Mouse (Mus musculus) CH12.LX (cell line): Measurements from ENCODE around the gene Cog1. TPM values are rescaled to one million over a fixed set of nuclear protein-coding genes. Genes with fewer than 3 reads are reported as not detected.
A peak's percentile ranks its signal among the peaks of the same experiment; 100 is the strongest.

Experiments
- DNase-seq: peaks from one replicate; pipeline ENCODE4 v3.0.0-alpha.2; 2013; ENCODE audit errors: extremely low read depth
- H3K27ac ChIP-seq: 2 replicates; pipeline ENCODE4 v1.5.1; 2012; ENCODE audit warnings: low read depth, mild to moderate bottlenecking, control low read depth, moderate library complexity; ENCODE audit not compliant: insufficient read depth
- H3K27me3 ChIP-seq: replicated peaks from 2 replicates; pipeline ENCODE3; 2012; ENCODE audit warnings: inconsistent platforms
- H3K36me3 ChIP-seq, 2 experiments: replicated peaks in 1 of 2; 2 replicates each; pipeline versions ENCODE3 to v1.6.1; 2012; ENCODE audit warnings: inconsistent platforms in 1 of 2, low read length in 1 of 2, mild to moderate bottlenecking in 1 of 2, mixed read lengths in 1 of 2, moderate library complexity in 1 of 2; ENCODE audit not compliant: control insufficient read depth in 1 of 2, insufficient read depth in 1 of 2
- H3K4me1 ChIP-seq, 2 experiments: 2 replicates each; pipeline ENCODE4 v1.6.1; 2012; ENCODE audit warnings: inconsistent platforms in 1 of 2, moderate library complexity in 1 of 2; ENCODE audit not compliant: insufficient read depth in 2 of 2, control insufficient read depth in 1 of 2
- H3K4me2 ChIP-seq: 2 replicates; pipeline ENCODE4 v1.6.1; 2012; ENCODE audit warnings: low read depth, mild to moderate bottlenecking, control low read depth; ENCODE audit not compliant: poor library complexity, insufficient read depth, severe bottlenecking
- H3K4me3 ChIP-seq, 3 experiments: fragments of 150-350 bp in 1 of 3; sonication (generic) in 1 of 3; replicated peaks in 1 of 3; 2 replicates each; pipeline versions ENCODE3 to v1.5.1; 2011 to 2012; ENCODE audit warnings: low read depth in 2 of 3, low read length in 2 of 3, mild to moderate bottlenecking in 2 of 3, moderate library complexity in 2 of 3, control low read depth in 1 of 3, improper control_type of control experiment in 1 of 3, inconsistent platforms in 1 of 3, mixed read lengths in 1 of 3; ENCODE audit not compliant: poor library complexity in 1 of 3
- H3K79me2 ChIP-seq: replicated peaks from 2 replicates; pipeline ENCODE4 v1.6.1; 2012; ENCODE audit warnings: mild to moderate bottlenecking, moderate library complexity; ENCODE audit not compliant: control insufficient read depth, poor library complexity, insufficient read depth, severe bottlenecking; ENCODE audit errors: extremely low read depth
- H3K9ac ChIP-seq: 2 replicates; pipeline ENCODE4 v1.6.1; 2012; ENCODE audit warnings: low read depth, mild to moderate bottlenecking, control low read depth, moderate library complexity; ENCODE audit not compliant: insufficient read depth
- H3K9me3 ChIP-seq: replicated peaks from 2 replicates; pipeline ENCODE3; 2012; ENCODE audit warnings: low read length, inconsistent platforms, mixed read lengths
- BHLHE40 ChIP-seq: IDR thresholded peaks from 2 replicates; pipeline ENCODE4 v1.6.1; 2011; ENCODE audit warnings: mild to moderate bottlenecking, low read depth, low read length, improper control_type of control experiment
- CHD1 ChIP-seq: IDR thresholded peaks from 2 replicates; pipeline ENCODE4 v1.6.1; 2012; ENCODE audit warnings: low read depth, low read length, improper control_type of control experiment, inconsistent platforms
- CTCF ChIP-seq, 2 experiments: IDR thresholded peaks in 1 of 2; conservative IDR thresholded peaks in 1 of 2; 2 replicates each; pipeline ENCODE4 v1.5.1; 2011 to 2012; ENCODE audit warnings: low read depth in 2 of 2, low read length in 2 of 2, improper control_type of control experiment in 1 of 2, inconsistent platforms in 1 of 2, mild to moderate bottlenecking in 1 of 2, moderate library complexity in 1 of 2
- E2F4 ChIP-seq: IDR thresholded peaks from 2 replicates; pipeline ENCODE4 v1.6.1; 2011; ENCODE audit warnings: low read depth, low read length, improper control_type of control experiment; ENCODE audit not compliant: insufficient replicate concordance
- ETS1 ChIP-seq: conservative IDR thresholded peaks from 2 replicates; pipeline ENCODE4 v1.6.1; 2012; ENCODE audit warnings: low read depth, mild to moderate bottlenecking, inconsistent platforms, low read length, improper control_type of control experiment, moderate library complexity
- GABPA ChIP-seq: IDR thresholded peaks from 2 replicates; pipeline ENCODE4 v1.6.1; 2012; ENCODE audit warnings: low read depth, low read length, improper control_type of control experiment, inconsistent platforms; ENCODE audit not compliant: insufficient replicate concordance
- HCFC1 ChIP-seq: IDR thresholded peaks from 2 replicates; pipeline ENCODE4 v1.6.1; 2012; ENCODE audit warnings: low read depth, mild to moderate bottlenecking, inconsistent platforms, low read length, improper control_type of control experiment
- IRF4 ChIP-seq: IDR thresholded peaks from 2 replicates; pipeline ENCODE4 v1.6.1; 2014; ENCODE audit warnings: low read depth, mild to moderate bottlenecking, inconsistent platforms, low read length, improper control_type of control experiment
- JUN ChIP-seq: IDR thresholded peaks from 2 replicates; pipeline ENCODE4 v1.6.1; 2011; ENCODE audit warnings: low read depth, mild to moderate bottlenecking, low read length, improper control_type of control experiment, moderate library complexity; ENCODE audit not compliant: insufficient read depth
- JUND ChIP-seq: conservative IDR thresholded peaks from 2 replicates; pipeline ENCODE4 v1.6.1; 2011; ENCODE audit warnings: low read depth, low read length, improper control_type of control experiment
- MAFK ChIP-seq: IDR thresholded peaks from 2 replicates; pipeline ENCODE4 v1.6.1; 2011; ENCODE audit warnings: low read length, improper control_type of control experiment; ENCODE audit not compliant: insufficient replicate concordance
- MAZ ChIP-seq: IDR thresholded peaks from 2 replicates; pipeline ENCODE4 v1.6.1; 2012; ENCODE audit warnings: low read depth, mild to moderate bottlenecking, inconsistent platforms, low read length, improper control_type of control experiment, moderate library complexity
- MEF2A ChIP-seq: IDR thresholded peaks from 2 replicates; pipeline ENCODE4 v1.6.1; 2014; ENCODE audit warnings: low read depth, mild to moderate bottlenecking, inconsistent platforms, low read length, improper control_type of control experiment, borderline replicate concordance
- NELFE ChIP-seq: IDR thresholded peaks from 2 replicates; pipeline ENCODE4 v1.6.1; 2011; ENCODE audit warnings: low read depth, low read length, improper control_type of control experiment
- NRF1 ChIP-seq: IDR thresholded peaks from 2 replicates; pipeline ENCODE4 v1.6.1; 2014; ENCODE audit warnings: low read depth, mild to moderate bottlenecking, inconsistent platforms, low read length, improper control_type of control experiment, moderate library complexity
- POLR2A ChIP-seq: IDR thresholded peaks from 2 replicates; pipeline ENCODE4 v1.6.1; 2011; ENCODE audit warnings: low read depth, mild to moderate bottlenecking, improper control_type of control experiment, low read length
- RCOR1 ChIP-seq: conservative IDR thresholded peaks from 2 replicates; pipeline ENCODE4 v1.6.1; 2012; ENCODE audit warnings: low read depth, mild to moderate bottlenecking, inconsistent platforms, low read length, improper control_type of control experiment
- SIN3A ChIP-seq: IDR thresholded peaks from 2 replicates; pipeline ENCODE4 v1.6.1; 2012; ENCODE audit warnings: low read length, improper control_type of control experiment, inconsistent platforms
- SMC3 ChIP-seq: IDR thresholded peaks from 2 replicates; pipeline ENCODE4 v1.6.1; 2011; ENCODE audit warnings: low read depth, low read length, improper control_type of control experiment
- TCF12 ChIP-seq: IDR thresholded peaks from 2 replicates; pipeline ENCODE4 v1.6.1; 2014; ENCODE audit warnings: low read depth, mild to moderate bottlenecking, inconsistent platforms, low read length, improper control_type of control experiment
- UBTF ChIP-seq: IDR thresholded peaks from 2 replicates; pipeline ENCODE4 v1.6.1; 2012; ENCODE audit warnings: low read depth, mild to moderate bottlenecking, inconsistent platforms, low read length, improper control_type of control experiment, moderate library complexity
- ZKSCAN1 ChIP-seq: IDR thresholded peaks from 2 replicates; pipeline ENCODE4 v1.6.1; 2012; ENCODE audit warnings: low read depth, inconsistent platforms, low read length, improper control_type of control experiment, borderline replicate concordance
- ZMIZ1 ChIP-seq: IDR thresholded peaks from 2 replicates; pipeline ENCODE4 v1.6.1; 2012; ENCODE audit warnings: low read depth, mild to moderate bottlenecking, inconsistent platforms, low read length, improper control_type of control experiment
- ZNF384 ChIP-seq: IDR thresholded peaks from 2 replicates; pipeline ENCODE4 v1.6.1; 2012; ENCODE audit warnings: low read depth, low read length, improper control_type of control experiment, inconsistent platforms
- dilution Hi-C: fragments of 300-500 bp; cut with MboI; formaldehyde crosslinking; loops from 2 replicates; pipeline ENCODE4 v1.14.3; 2020; ENCODE audit warnings: low sequenced_read_pairs; ENCODE audit not compliant: extremely low pct_unique_long_range_greater_than_20kb, extremely low pct_ligation_motif_present
- in situ Hi-C: fragments of 300-500 bp; cut with MboI; formaldehyde crosslinking; loops from 3 replicates; pipeline ENCODE4 v1.14.3; 2019; ENCODE audit warnings: low sequenced_read_pairs, low pct_ligation_motif_present, low pct_unique_long_range_greater_than_20kb, mixed read lengths
- polyA plus RNA-seq: library from polyadenylated mRNA; unstranded; fragments of >175 nt; gene quantifications from 2 replicates; pipeline ENCODE4 v1.2.1, GENCODE M21; 2012; ENCODE audit warnings: low read depth; ENCODE audit not compliant: insufficient read length
- total RNA-seq, 2 experiments: library from RNA; depleted of rRNA; stranded (reverse); fragments of 300-350 nt in 1 of 2; fragments of >200 nt in 1 of 2; gene quantifications; 2 replicates each; pipeline ENCODE4 v1.2.3; 2012 to 2014

Cog1 gene
- total and polyA plus RNA-seq, 3 experiments, result 15.8 to 38.6 (median 28.2) TPM

DNA sequence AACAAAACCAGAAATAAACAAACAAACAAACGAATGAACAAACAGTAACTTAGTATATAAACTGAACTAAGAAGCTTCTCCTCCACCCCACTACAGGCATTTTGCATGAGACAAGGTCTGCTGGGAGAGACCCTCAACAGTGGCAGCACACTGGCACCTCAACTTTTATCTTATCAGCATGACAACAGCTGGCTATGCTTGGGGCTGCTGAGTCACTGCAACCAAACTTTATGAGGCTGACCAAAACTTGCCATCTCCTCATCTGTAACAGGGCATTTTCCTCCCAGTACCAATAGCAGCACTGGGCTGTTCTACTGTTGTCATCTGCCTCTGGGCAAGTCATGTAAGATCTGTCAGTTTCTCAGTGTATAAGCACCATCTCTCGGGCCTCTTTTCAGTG lies 32.0 kb downstream of the Cog1 start:
- Histone ChIP-seq H3K4me3 (no peak overlapping the region), H3K27ac (no peak overlapping the region), H3K36me3 (peaks cover 9 to 42% of the 10 kb centered on the region in 2 experiments), H3K9me3 (no peaks in the 10 kb centered on the region), H3K4me2 (peak overlapping the region; percentile 36; the same call in 1 of the 2 replicates), H3K27me3 (no peaks in the 10 kb centered on the region), H3K79me2 (peaks cover 84% of the 10 kb centered on the region), H3K9ac (no peak overlapping the region), H3K4me1 (peaks cover 16 to 67% of the 10 kb centered on the region in 2 experiments)
- DNase-seq, result no peak
- TF ChIP-seq GABPA (no peak), TCF12 (no peak), POLR2A (no peak), SMC3 (no peak), ZNF384 (no peak), UBTF (no peak), ZMIZ1 (no peak), SIN3A (no peak), CHD1 (no peak), JUN (no peak), ZKSCAN1 (no peak), MAZ (no peak), NRF1 (no peak), HCFC1 (no peak)
- in situ Hi-C loops, result no loop called here
- dilution Hi-C loops, result no loop called here

GRCm38 (mm10) chr11:113681979-113682378 lies 33.0 kb downstream of the Cog1 start:
- DNase-seq, result no peak
- TF ChIP-seq TCF12 (no peak), MAZ (no peak), ZKSCAN1 (no peak), RCOR1 (no peak), E2F4 (no peak), HCFC1 (no peak), MAFK (no peak), MEF2A (no peak), JUND (no peak), BHLHE40 (no peak), ETS1 (no peak), GABPA (no peak), JUN (no peak), CTCF (conservative IDR thresholded peaks at IDR 0.05 in 1 of 2, IDR thresholded peaks at IDR 0.05 in 1 of 2; ENCODE audit: low read depth in 2 of 2, low read length in 2 of 2) (peak in 1 of 2 experiments; percentile 19; a peak in 2 of 4 replicates), NELFE (no peak), IRF4 (no peak), ZNF384 (peak; percentile 55; the same call in 1 of the 2 replicates)
- Histone ChIP-seq H3K36me3 (peaks cover 2 to 38% of the 10 kb centered on the region in 2 experiments), H3K27ac (no peak overlapping the region), H3K4me3 (peak overlapping the region in 2 of 3 experiments; percentile 14 to 95), H3K27me3 (no peaks in the 10 kb centered on the region), H3K79me2 (peaks cover 90% of the 10 kb centered on the region), H3K4me2 (no peak overlapping the region; the same call in 1 of the 2 replicates), H3K9me3 (no peaks in the 10 kb centered on the region), H3K4me1 (peaks cover 17 to 68% of the 10 kb centered on the region in 2 experiments), H3K9ac (peak overlapping the region; percentile 95; the same call in 1 of the 2 replicates)
- dilution Hi-C loops (no loop called here), in situ Hi-C loops (no loop called here)
